Mouse (Mus musculus) adrenal gland, adult 8-10 months (tissue): ENCODE measurements around the gene Wbp1. TPM values are rescaled to one million over a fixed set of nuclear protein-coding genes. Genes with fewer than 3 reads are reported as not detected.

Source experiments
- DNase-seq: peaks from one replicate; pipeline ENCODE4 v3.0.0; 2022
- microRNA-seq, 2 experiments: library from miRNA; unstranded; fragments of <30 nt; microRNA quantifications; one replicate each; pipeline ENCODE4 v1.2.0; 2022
- total RNA-seq, 4 experiments: library from RNA; stranded (reverse); gene quantifications; 2 replicates each; pipeline ENCODE4 v1.2.4; 2022

Gene Wbp1
- total RNA-seq, 4 experiments from 2014 or later, result 100 to 106 (median 105) TPM

GRCm38 (mm10) chr6:83083497-83083896 is 37.9 kb downstream of the Wbp1 start:
- DNase-seq, result no peak

- DNase-seq, result no peak
These were observed 41.1 kb downstream of the Wbp1 start for GRCm38 (mm10) chr6:83080210-83080609.

GRCm38 (mm10) chr6:83078324-83078858 is 43.0 kb downstream of the Wbp1 start:
- peak; percentile 98 for DNase-seq

GRCm38 (mm10) chr6:83077630-83078323 is 43.6 kb downstream of the Wbp1 start, which contains the start of gene Pcgf1:
TSS of gene Pcgf1 (plus strand) at chr6:83077869.
- DNase-seq, result peak; percentile 50

- DNase-seq, result no peak
These were observed 46.4 kb downstream of the Wbp1 start for GRCm38 (mm10) chr6:83074979-83075378.

- DNase-seq, result no peak
These were observed 50.1 kb downstream of the Wbp1 start for GRCm38 (mm10) chr6:83071220-83071619.

GRCm38 (mm10) chr6:83070311-83071219 is 50.8 kb downstream of the Wbp1 start:
- no peak for DNase-seq

- no peak for DNase-seq
These were observed 51.3 kb downstream of the Wbp1 start, which contains the start of gene Tlx2 for GRCm38 (mm10) chr6:83070247-83070310. TSS of gene Tlx2 (minus strand) at chr6:83070293.

GRCm38 (mm10) chr6:83069488-83070246 is 51.7 kb downstream of the Wbp1 start:
- no peak for DNase-seq

Small RNA genes within 50 kb of the gene (microRNA-seq; reads per million reads assigned to microRNA genes)
- 0 reads per million in 2 experiments for gene Mir3470a

Other genes starting within 250 kb of the Wbp1 start
- gene Sema4f, start 181.8 kb downstream of the Wbp1 start, total RNA-seq, result 1 to 10 TPM in 3 of 4 experiments, under 1 TPM in 1; 0.96 to 2.5 (median 1.4) TPM
- gene M1ap, start 174.7 kb downstream of the Wbp1 start, total RNA-seq, result not detected
- 10 to 100 TPM; 12.7 to 13.8 (median 13.4) TPM for gene Dok1, start 88.1 kb downstream of the Wbp1 start, total RNA-seq
- 1 to 10 TPM; 2.2 to 4.8 (median 4.1) TPM for gene Loxl3, start 87.4 kb downstream of the Wbp1 start, total RNA-seq
- gene Aup1, start 67.0 kb downstream of the Wbp1 start, total RNA-seq, result 100 to 1,000 TPM; 184 to 207 (median 192) TPM
- gene Htra2, start 66.3 kb downstream of the Wbp1 start, total RNA-seq, result 10 to 100 TPM; 50.7 to 69.4 (median 61.0) TPM
- gene Dqx1, start 63.7 kb downstream of the Wbp1 start, total RNA-seq, result 1 to 10 TPM; 2.6 to 6.3 (median 4.1) TPM
- gene Tlx2, start 51.3 kb downstream of the Wbp1 start, total RNA-seq, result 10 to 100 TPM in 3 of 4 experiments, 1 to 10 TPM in 1; 7.9 to 19.1 (median 13.3) TPM
- 10 to 100 TPM; 50.4 to 79.1 (median 66.0) TPM for gene Pcgf1, start 43.7 kb downstream of the Wbp1 start, total RNA-seq
- 10 to 100 TPM; 16.7 to 24.9 (median 19.6) TPM for gene Lbx2, start 35.2 kb downstream of the Wbp1 start, total RNA-seq
- 10 to 100 TPM in 2 of 4 experiments, 1 to 10 TPM in 2; 5.3 to 14.2 (median 9.7) TPM for gene Ccdc142, start 20.0 kb downstream of the Wbp1 start, total RNA-seq
- gene Gm42688, start 19.9 kb downstream of the Wbp1 start, total RNA-seq, result 10 to 100 TPM in 2 of 4 experiments, 1 to 10 TPM in 2; 5.9 to 14.3 (median 10.1) TPM
- 100 to 1,000 TPM in 1 of 4 experiments, 10 to 100 TPM in 3; 81.6 to 113 (median 89.5) TPM for gene Mrpl53, start 12.5 kb downstream of the Wbp1 start, total RNA-seq
- gene Mogs, start 6.1 kb downstream of the Wbp1 start, total RNA-seq, result 10 to 100 TPM; 45.9 to 91.9 (median 62.8) TPM
- 10 to 100 TPM; 24.9 to 32.3 (median 28.0) TPM for gene Ino80b, start 3.9 kb upstream of the Wbp1 start, total RNA-seq
- gene Rtkn, start 13.9 kb upstream of the Wbp1 start, total RNA-seq, result 10 to 100 TPM; 16.4 to 34.0 (median 19.9) TPM
- gene Wdr54, start 34.8 kb upstream of the Wbp1 start, total RNA-seq, result 1 to 10 TPM; 3.2 to 6.3 (median 5.3) TPM
- gene 1700003E16Rik, start 34.8 kb upstream of the Wbp1 start, total RNA-seq, result 1 to 10 TPM; 1.2 to 2.6 (median 1.9) TPM
- 100 to 1,000 TPM; 145 to 192 (median 162) TPM for gene Dctn1, start 44.4 kb upstream of the Wbp1 start, total RNA-seq
- gene Slc4a5, start 98.3 kb upstream of the Wbp1 start, total RNA-seq, result under 1 TPM; 0.05 to 0.09 (median 0.08) TPM
- 10 to 100 TPM; 14.4 to 19.3 (median 17.6) TPM for gene Mthfd2, start 204.3 kb upstream of the Wbp1 start, total RNA-seq
- gene Mob1a, start 204.5 kb upstream of the Wbp1 start, total RNA-seq, result 10 to 100 TPM; 66.9 to 77.3 (median 71.4) TPM
- 100 to 1,000 TPM in 3 of 4 experiments, 10 to 100 TPM in 1; 94.1 to 174 (median 137) TPM for gene Bola3, start 227.6 kb upstream of the Wbp1 start, total RNA-seq